Mouse (Mus musculus): ENCODE measurements around the gene Snx3. TPM values are rescaled to one million over a fixed set of nuclear protein-coding genes. Genes with fewer than 3 reads are reported as not detected.

Gene Snx3
- polyA plus RNA-seq, 1 experiment: 174 TPM

GRCm38 (mm10) chr10:42464224-42464623 lies 37.6 kb upstream of the Snx3 start:
- no peak for TF ChIP-seq MYOD1 (IDR thresholded peaks at IDR 0.05; ENCODE audit: control insufficient read depth, insufficient read length, low read depth)
- no peak for TF ChIP-seq MYOG (IDR thresholded peaks at IDR 0.05; ENCODE audit: control insufficient read depth, extremely low read depth, insufficient read length)
- TF ChIP-seq MAX (IDR thresholded peaks at IDR 0.05): no peak
- TF ChIP-seq CTCF (IDR thresholded peaks at IDR 0.05; ENCODE audit: control insufficient read depth, insufficient read depth, insufficient read length): no peak
- no peak for TF ChIP-seq CEBPB (IDR thresholded peaks at IDR 0.05; ENCODE audit: low read depth)
- TF ChIP-seq USF1 (IDR thresholded peaks at IDR 0.05; ENCODE audit: low read depth): no peak
- no peaks in the 10 kb centered on the region for H3K27me3 ChIP-seq (ENCODE audit: control insufficient read depth, insufficient read depth, insufficient read length)
- no peaks in the 10 kb centered on the region for H3K36me3 ChIP-seq (ENCODE audit: control insufficient read depth, insufficient read depth)
- H3K79me2 ChIP-seq (ENCODE audit: control insufficient read depth, insufficient read depth): no peaks in the 10 kb centered on the region
- H3K4me3 ChIP-seq (ENCODE audit: insufficient read depth, poor library complexity, severe bottlenecking): no peak overlapping the region
- peaks cover 3% of the 10 kb centered on the region for H3K79me3 ChIP-seq (ENCODE audit: low read depth)
- no peak overlapping the region for H3ac ChIP-seq (ENCODE audit: control insufficient read depth, insufficient read length, low read depth)

DNA sequence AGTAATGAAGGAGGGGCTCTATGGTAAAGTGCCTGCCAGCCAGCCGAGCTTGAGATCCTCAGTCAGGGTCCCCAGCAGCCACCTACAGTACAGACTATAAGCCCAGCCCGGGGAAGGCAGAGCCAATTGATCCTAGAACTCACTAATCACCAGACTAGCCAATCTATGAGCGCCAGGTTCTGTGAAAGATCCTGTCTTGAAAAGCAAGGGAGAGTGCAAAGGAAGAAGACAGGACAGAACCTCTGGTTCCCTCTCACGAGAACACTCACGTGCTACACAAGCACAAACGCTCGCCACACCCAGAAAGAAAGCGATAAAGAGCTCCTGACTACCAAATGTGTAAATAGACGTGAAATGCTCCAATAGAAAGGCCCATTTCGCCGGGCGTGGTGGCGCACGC lies 37.0 kb upstream of the Snx3 start:
- Histone ChIP-seq H3K36me3 (ENCODE audit: control insufficient read depth, insufficient read depth) (no peaks in the 10 kb centered on the region), H3K79me3 (ENCODE audit: low read depth) (peaks cover 3% of the 10 kb centered on the region), H3K27me3 (ENCODE audit: control insufficient read depth, insufficient read depth, insufficient read length) (no peaks in the 10 kb centered on the region), H3ac (ENCODE audit: control insufficient read depth, insufficient read length, low read depth) (no peak overlapping the region), H3K79me2 (ENCODE audit: control insufficient read depth, insufficient read depth) (no peaks in the 10 kb centered on the region), H3K4me3 (ENCODE audit: insufficient read depth, poor library complexity, severe bottlenecking) (no peak overlapping the region)
- no peak for TF ChIP-seq FOSL1 (IDR thresholded peaks at IDR 0.05; ENCODE audit: insufficient read depth, low read length, poor library complexity, severe bottlenecking)
- no peak for TF ChIP-seq MYOG (IDR thresholded peaks at IDR 0.05; ENCODE audit: control insufficient read depth, extremely low read depth, insufficient read length)
- no peak for TF ChIP-seq MYOD1 (IDR thresholded peaks at IDR 0.05; ENCODE audit: control insufficient read depth, insufficient read length, low read depth)
- no peak for TF ChIP-seq USF1 (IDR thresholded peaks at IDR 0.05; ENCODE audit: low read depth)
- no peak for TF ChIP-seq CTCF (IDR thresholded peaks at IDR 0.05; ENCODE audit: control insufficient read depth, insufficient read depth, insufficient read length)
- TF ChIP-seq MAX (IDR thresholded peaks at IDR 0.05): no peak
- TF ChIP-seq CEBPB (IDR thresholded peaks at IDR 0.05; ENCODE audit: low read depth): no peak

- Histone ChIP-seq H3K79me2 (ENCODE audit: control insufficient read depth, insufficient read depth) (peaks cover 45% of the 10 kb centered on the region), H3K79me3 (ENCODE audit: low read depth) (peaks cover 16% of the 10 kb centered on the region), H3ac (ENCODE audit: control insufficient read depth, insufficient read length, low read depth) (no peak overlapping the region), H3K36me3 (ENCODE audit: control insufficient read depth, insufficient read depth) (no peaks in the 10 kb centered on the region), H3K4me3 (ENCODE audit: insufficient read depth, poor library complexity, severe bottlenecking) (no peak overlapping the region), H3K27me3 (ENCODE audit: control insufficient read depth, insufficient read depth, insufficient read length) (no peaks in the 10 kb centered on the region)
- no peak for TF ChIP-seq FOSL1 (IDR thresholded peaks at IDR 0.05; ENCODE audit: insufficient read depth, low read length, poor library complexity, severe bottlenecking)
- TF ChIP-seq MYOD1 (IDR thresholded peaks at IDR 0.05; ENCODE audit: control insufficient read depth, insufficient read length, low read depth): no peak
- no peak for TF ChIP-seq CTCF (IDR thresholded peaks at IDR 0.05; ENCODE audit: control insufficient read depth, insufficient read depth, insufficient read length)
- TF ChIP-seq MAX (IDR thresholded peaks at IDR 0.05): no peak
- TF ChIP-seq MYOG (IDR thresholded peaks at IDR 0.05; ENCODE audit: control insufficient read depth, extremely low read depth, insufficient read length): no peak
- TF ChIP-seq USF1 (IDR thresholded peaks at IDR 0.05; ENCODE audit: low read depth): no peak
- no peak for TF ChIP-seq CEBPB (IDR thresholded peaks at IDR 0.05; ENCODE audit: low read depth)
These were observed 26.8 kb upstream of the Snx3 start for GRCm38 (mm10) chr10:42474946-42475514.

GRCm38 (mm10) chr10:42476774-42477475 lies 24.9 kb upstream of the Snx3 start:
- Histone ChIP-seq H3K4me3 (ENCODE audit: insufficient read depth, poor library complexity, severe bottlenecking) (no peak overlapping the region), H3K79me3 (ENCODE audit: low read depth) (peaks cover 16% of the 10 kb centered on the region), H3K27me3 (ENCODE audit: control insufficient read depth, insufficient read depth, insufficient read length) (no peaks in the 10 kb centered on the region), H3K79me2 (ENCODE audit: control insufficient read depth, insufficient read depth) (peaks cover 45% of the 10 kb centered on the region), H3K36me3 (ENCODE audit: control insufficient read depth, insufficient read depth) (no peaks in the 10 kb centered on the region), H3ac (ENCODE audit: control insufficient read depth, insufficient read length, low read depth) (no peak overlapping the region)
- no peak for TF ChIP-seq CEBPB (IDR thresholded peaks at IDR 0.05; ENCODE audit: low read depth)
- TF ChIP-seq MYOD1 (IDR thresholded peaks at IDR 0.05; ENCODE audit: control insufficient read depth, insufficient read length, low read depth): no peak
- no peak for TF ChIP-seq USF1 (IDR thresholded peaks at IDR 0.05; ENCODE audit: low read depth)
- no peak for TF ChIP-seq FOSL1 (IDR thresholded peaks at IDR 0.05; ENCODE audit: insufficient read depth, low read length, poor library complexity, severe bottlenecking)
- no peak for TF ChIP-seq CTCF (IDR thresholded peaks at IDR 0.05; ENCODE audit: control insufficient read depth, insufficient read depth, insufficient read length)
- TF ChIP-seq MAX (IDR thresholded peaks at IDR 0.05): no peak
- no peak for TF ChIP-seq MYOG (IDR thresholded peaks at IDR 0.05; ENCODE audit: control insufficient read depth, extremely low read depth, insufficient read length)

- Histone ChIP-seq H3K27me3 (ENCODE audit: control insufficient read depth, insufficient read depth, insufficient read length) (no peaks in the 10 kb centered on the region), H3K79me3 (ENCODE audit: low read depth) (peaks cover 16% of the 10 kb centered on the region), H3K36me3 (ENCODE audit: control insufficient read depth, insufficient read depth) (no peaks in the 10 kb centered on the region), H3ac (ENCODE audit: control insufficient read depth, insufficient read length, low read depth) (peak overlapping the region; percentile 88), H3K4me3 (ENCODE audit: insufficient read depth, poor library complexity, severe bottlenecking) (peak overlapping the region; percentile 92), H3K79me2 (ENCODE audit: control insufficient read depth, insufficient read depth) (peaks cover 45% of the 10 kb centered on the region)
- TF ChIP-seq MYOD1 (IDR thresholded peaks at IDR 0.05; ENCODE audit: control insufficient read depth, insufficient read length, low read depth) (no peak), CTCF (IDR thresholded peaks at IDR 0.05; ENCODE audit: control insufficient read depth, insufficient read depth, insufficient read length) (no peak), USF1 (IDR thresholded peaks at IDR 0.05; ENCODE audit: low read depth) (peak; percentile 65)
These were observed 24.1 kb upstream of the Snx3 start for GRCm38 (mm10) chr10:42477550-42478340.

Data from C2C12 (cell line).